Mouse (Mus musculus): Measurements from ENCODE around the gene Usp35. TPM values are rescaled to one million over a fixed set of nuclear protein-coding genes. Genes with fewer than 3 reads are reported as not detected.

Usp35 gene
- polyA plus RNA-seq (2016; fragmentation: Nextera tagmentation; extraction: Ambion mirVana): 4.0 and 5.1 TPM in 2 replicates

GRCm38 (mm10) chr7:97331726-97332666, at the start of gene Usp35, which contains the start of gene Kctd21:
Gene Usp35 (minus strand): TSS chr7:97332020.
Gene Kctd21 (plus strand): TSS chr7:97332327.
- H3K4me3 ChIP-seq: peak within 1 kb of the TSS; percentile 75
- peaks cover 33% of the 10 kb centered on the region for H3K4me1 ChIP-seq
- peaks cover 6% of the 10 kb centered on the region for H3K27me3 ChIP-seq
- under 1% methylated on average over 68 of the region's 68 CpGs for WGBS
- H3K9ac ChIP-seq: peak within 1 kb of the TSS; percentile 76
- no peaks in the 10 kb centered on the region for H3K9me3 ChIP-seq (replicated peaks)
- H3K36me3 ChIP-seq: no peaks in the 10 kb centered on the region
- no peak within 1 kb of the TSS; the same call in 1 of the 2 replicates for H3K27ac ChIP-seq
- peak; percentile 99 for ATAC-seq (ENCODE audit: low FRiP score)
- peak within 1 kb of the TSS; percentile 74 for H3K4me2 ChIP-seq (replicated peaks)

DNA sequence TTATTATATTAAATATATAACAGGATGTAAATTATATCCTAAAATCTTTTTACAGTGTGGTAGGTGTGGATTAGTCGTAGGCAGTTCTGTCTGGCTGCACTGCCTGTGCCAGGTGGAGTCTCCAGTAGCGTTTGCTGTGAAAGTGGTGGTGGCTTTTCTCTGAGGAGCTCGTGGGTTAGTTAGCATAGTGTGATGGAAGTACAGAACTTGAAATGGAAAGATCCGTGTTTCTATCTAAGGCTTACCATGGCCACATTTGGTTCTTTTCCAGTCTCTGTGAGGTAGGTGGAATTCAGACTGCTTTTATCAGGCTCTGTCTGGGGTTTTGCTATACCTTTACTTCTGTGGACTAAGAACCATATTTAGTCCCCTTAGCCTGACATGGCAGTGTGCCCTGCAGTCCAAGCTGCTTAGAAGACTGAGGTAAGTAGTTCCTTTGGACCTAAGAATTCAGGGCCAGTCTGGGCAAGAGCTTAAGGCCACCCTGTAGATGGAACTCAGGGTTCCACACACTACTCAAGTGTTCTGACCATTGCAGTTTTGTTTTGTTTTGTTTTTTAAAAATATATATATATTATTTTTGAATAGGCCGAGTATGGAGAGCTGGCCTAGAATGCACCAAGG, 48.8 kb upstream of the Usp35 start:
- Histone ChIP-seq H3K36me3 (peaks cover 78% of the 10 kb centered on the region), H3K9me3 (replicated peaks) (no peaks in the 10 kb centered on the region), H3K4me3 (no peak overlapping the region), H3K9ac (no peak overlapping the region), H3K27ac (no peak overlapping the region), H3K4me2 (replicated peaks) (no peak overlapping the region), H3K4me1 (no peaks in the 10 kb centered on the region), H3K27me3 (no peaks in the 10 kb centered on the region)
- 91% methylated on average over 5 of the region's 5 CpGs for WGBS
- no peak for ATAC-seq (ENCODE audit: low FRiP score)

DNA sequence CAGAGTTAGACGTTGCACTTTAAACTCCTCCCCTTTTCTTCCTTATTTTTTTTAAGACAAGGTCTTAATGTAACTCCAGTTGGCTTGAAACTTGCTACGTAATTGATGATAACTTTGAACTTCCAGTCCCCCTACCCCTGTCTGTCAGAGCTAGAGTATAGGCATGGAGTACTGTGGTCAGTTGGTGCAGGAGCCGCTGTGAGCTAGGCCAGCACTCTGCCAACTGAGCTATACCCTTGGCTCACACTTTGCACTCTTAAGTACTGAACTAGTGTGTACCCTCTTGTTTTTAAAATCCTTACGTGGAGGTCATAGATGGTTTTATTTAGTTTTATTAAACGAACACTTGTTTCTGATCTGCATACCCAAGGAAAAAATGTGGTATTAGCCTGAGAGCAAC, 47.5 kb upstream of the Usp35 start:
- Histone ChIP-seq H3K36me3 (peaks cover 78% of the 10 kb centered on the region), H3K4me1 (no peaks in the 10 kb centered on the region), H3K27me3 (no peaks in the 10 kb centered on the region), H3K4me2 (replicated peaks) (no peak overlapping the region), H3K27ac (no peak overlapping the region), H3K9me3 (replicated peaks) (no peaks in the 10 kb centered on the region), H3K9ac (no peak overlapping the region), H3K4me3 (no peak overlapping the region)
- 91% methylated on average over 5 of the region's 5 CpGs for WGBS
- no peak for ATAC-seq (ENCODE audit: low FRiP score)

GRCm38 (mm10) chr7:97375906-97376305, 44.1 kb upstream of the Usp35 start:
- WGBS: 70% methylated on average over 2 of the region's 2 CpGs
- no peak for ATAC-seq (ENCODE audit: low FRiP score)
- H3K27ac ChIP-seq: no peak overlapping the region
- peaks cover 10% of the 10 kb centered on the region for H3K4me1 ChIP-seq
- H3K9me3 ChIP-seq (replicated peaks): no peaks in the 10 kb centered on the region
- H3K4me2 ChIP-seq (replicated peaks): no peak overlapping the region
- H3K27me3 ChIP-seq: no peaks in the 10 kb centered on the region
- no peak overlapping the region for H3K4me3 ChIP-seq
- no peak overlapping the region for H3K9ac ChIP-seq
- peaks cover 54% of the 10 kb centered on the region for H3K36me3 ChIP-seq

GRCm38 (mm10) chr7:97375101-97375500, 43.3 kb upstream of the Usp35 start:
- 95% methylated on average over 9 of the region's 9 CpGs for WGBS
- no peak overlapping the region for H3K4me2 ChIP-seq (replicated peaks)
- H3K4me1 ChIP-seq: peaks cover 13% of the 10 kb centered on the region
- no peak overlapping the region for H3K9ac ChIP-seq
- H3K9me3 ChIP-seq (replicated peaks): no peaks in the 10 kb centered on the region
- no peak for ATAC-seq (ENCODE audit: low FRiP score)
- no peak overlapping the region for H3K27ac ChIP-seq
- H3K27me3 ChIP-seq: no peaks in the 10 kb centered on the region
- peaks cover 49% of the 10 kb centered on the region for H3K36me3 ChIP-seq
- no peak overlapping the region for H3K4me3 ChIP-seq

DNA sequence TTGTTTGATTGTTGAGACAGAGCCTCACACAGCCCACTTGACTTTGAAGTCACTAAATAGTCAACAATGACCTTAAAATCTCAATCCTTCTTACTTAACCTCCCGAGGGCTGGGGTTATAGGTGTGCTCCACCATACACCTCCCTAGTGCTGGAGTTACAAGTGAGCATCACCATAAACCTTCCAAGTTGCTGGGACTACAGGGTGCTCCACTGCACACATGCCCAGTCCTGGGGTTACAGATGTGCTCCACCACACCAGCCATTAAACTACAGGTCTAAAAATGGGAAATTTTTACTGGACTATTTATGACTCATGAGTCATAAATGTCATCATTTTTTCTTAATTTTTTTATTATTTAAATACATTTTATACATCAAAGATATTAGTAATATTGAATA, 34.1 kb upstream of the Usp35 start:
- no peak overlapping the region for H3K9ac ChIP-seq

GRCm38 (mm10) chr7:97361467-97361866, 29.6 kb upstream of the Usp35 start:
- WGBS: 27% methylated on average over 4 of the region's 4 CpGs
- Histone ChIP-seq H3K27ac (no peak overlapping the region), H3K4me1 (no peaks in the 10 kb centered on the region), H3K36me3 (no peaks in the 10 kb centered on the region), H3K9ac (no peak overlapping the region), H3K4me2 (replicated peaks) (no peak overlapping the region), H3K4me3 (no peak overlapping the region), H3K9me3 (replicated peaks) (no peaks in the 10 kb centered on the region), H3K27me3 (no peaks in the 10 kb centered on the region)
- ATAC-seq (ENCODE audit: low FRiP score): no peak

More for the DNA sequence above, 34.1 kb upstream of the Usp35 start:
- Histone ChIP-seq H3K4me1 (peaks cover 3% of the 10 kb centered on the region), H3K36me3 (no peaks in the 10 kb centered on the region), H3K27ac (no peak overlapping the region), H3K4me3 (no peak overlapping the region), H3K27me3 (no peaks in the 10 kb centered on the region), H3K9me3 (replicated peaks) (no peaks in the 10 kb centered on the region), H3K4me2 (replicated peaks) (no peak overlapping the region)
- ATAC-seq (ENCODE audit: low FRiP score): no peak
- WGBS: 79% methylated on average over 1 of the region's 1 CpGs

- H3K9me3 ChIP-seq (replicated peaks): no peaks in the 10 kb centered on the region
- ATAC-seq (ENCODE audit: low FRiP score): no peak
- no peak overlapping the region for H3K4me3 ChIP-seq
- no peak overlapping the region for H3K27ac ChIP-seq
- no peaks in the 10 kb centered on the region for H3K36me3 ChIP-seq
- H3K27me3 ChIP-seq: no peaks in the 10 kb centered on the region
- 46% methylated on average over 3 of the region's 3 CpGs for WGBS
- H3K4me2 ChIP-seq (replicated peaks): no peak overlapping the region
- H3K4me1 ChIP-seq: no peaks in the 10 kb centered on the region
- H3K9ac ChIP-seq: no peak overlapping the region
Observed at GRCm38 (mm10) chr7:97360955-97361354, 29.1 kb upstream of the Usp35 start.

DNA sequence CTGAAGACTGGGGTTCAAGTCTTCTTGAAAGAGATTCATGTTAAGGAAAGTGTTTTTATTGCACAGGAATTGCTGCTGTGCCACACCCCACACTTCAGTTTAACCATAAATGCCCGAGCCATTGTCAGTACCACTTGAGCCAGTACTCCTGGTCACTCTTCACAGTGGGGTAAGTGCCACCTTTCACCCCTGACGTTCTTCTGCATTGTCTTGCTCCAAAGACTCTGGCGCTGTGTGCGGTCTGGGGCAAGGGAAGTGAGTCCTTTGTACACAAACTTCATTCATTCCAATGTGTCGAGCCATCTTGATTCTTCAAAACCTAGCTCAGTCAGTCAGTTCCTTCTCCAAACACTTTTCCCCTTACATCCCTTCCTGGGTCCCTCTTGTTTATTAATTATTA, 28.3 kb upstream of the Usp35 start:
- Histone ChIP-seq H3K4me2 (replicated peaks) (no peak overlapping the region), H3K36me3 (no peaks in the 10 kb centered on the region), H3K9ac (no peak overlapping the region), H3K4me1 (0 out of 2 replicates have a peak, but pooled peaks cover 3% of the 10 kb centered on the region), H3K27me3 (no peaks in the 10 kb centered on the region), H3K4me3 (no peak overlapping the region), H3K9me3 (replicated peaks) (no peaks in the 10 kb centered on the region), H3K27ac (no peak overlapping the region)
- no peak for ATAC-seq (ENCODE audit: low FRiP score)
- WGBS: 66% methylated on average over 5 of the region's 5 CpGs

GRCm38 (mm10) chr7:97358347-97358746, 26.5 kb upstream of the Usp35 start:
- no peaks in the 10 kb centered on the region for H3K27me3 ChIP-seq
- no peak overlapping the region for H3K9ac ChIP-seq
- H3K27ac ChIP-seq: no peak overlapping the region
- no peaks in the 10 kb centered on the region for H3K9me3 ChIP-seq (replicated peaks)
- 90% methylated on average over 4 of the region's 4 CpGs for WGBS
- H3K4me1 ChIP-seq: 0 out of 2 replicates have a peak, but pooled peaks cover 3% of the 10 kb centered on the region
- ATAC-seq (ENCODE audit: low FRiP score): no peak
- no peak overlapping the region for H3K4me3 ChIP-seq
- H3K4me2 ChIP-seq (replicated peaks): no peak overlapping the region
- H3K36me3 ChIP-seq: no peaks in the 10 kb centered on the region

- Histone ChIP-seq H3K27me3 (no peaks in the 10 kb centered on the region), H3K9me3 (replicated peaks) (no peaks in the 10 kb centered on the region), H3K36me3 (no peaks in the 10 kb centered on the region), H3K4me3 (no peak overlapping the region), H3K4me1 (0 out of 2 replicates have a peak, but pooled peaks cover 3% of the 10 kb centered on the region), H3K27ac (no peak overlapping the region), H3K9ac (no peak overlapping the region), H3K4me2 (replicated peaks) (no peak overlapping the region)
- 73% methylated on average over 3 of the region's 3 CpGs for WGBS
- no peak for ATAC-seq (ENCODE audit: low FRiP score)
Observed at GRCm38 (mm10) chr7:97357840-97358239, 26.0 kb upstream of the Usp35 start.

- no peaks in the 10 kb centered on the region for H3K27me3 ChIP-seq
Observed at GRCm38 (mm10) chr7:97356875-97357276, 25.1 kb upstream of the Usp35 start.

More at GRCm38 (mm10) chr7:97356875-97357276, 25.1 kb upstream of the Usp35 start:
- Histone ChIP-seq H3K4me3 (no peak overlapping the region), H3K36me3 (no peaks in the 10 kb centered on the region), H3K9me3 (replicated peaks) (no peaks in the 10 kb centered on the region), H3K9ac (no peak overlapping the region), H3K4me1 (0 out of 2 replicates have a peak, but pooled peaks cover 3% of the 10 kb centered on the region), H3K27ac (no peak overlapping the region), H3K4me2 (replicated peaks) (no peak overlapping the region)
- 83% methylated on average over 5 of the region's 5 CpGs for WGBS
- no peak for ATAC-seq (ENCODE audit: low FRiP score)

Measured in hindbrain, embryonic 12.5 days (tissue).